Mouse (Mus musculus) brain, embryonic 14.5 days (tissue): Measurements from ENCODE around the gene Zic4. TPM values are rescaled to one million over a fixed set of nuclear protein-coding genes. Genes with fewer than 3 reads are reported as not detected.

Source experiments
- DNase-seq: peaks from one replicate; pipeline ENCODE4 v3.0.0-alpha.2; 2011; ENCODE audit warnings: low read depth
- CTCF ChIP-seq: fragments of 200-500 bp; IDR thresholded peaks from 2 replicates; pipeline ENCODE4 v1.5.1; 2012; ENCODE audit warnings: inconsistent platforms, mild to moderate bottlenecking, moderate library complexity, borderline replicate concordance; ENCODE audit not compliant: insufficient read depth, insufficient read length; ENCODE audit errors: extremely low read depth
- POLR2A ChIP-seq: fragments of 200-500 bp; IDR thresholded peaks from 2 replicates; pipeline ENCODE4 v1.6.1; 2012; ENCODE audit warnings: mild to moderate bottlenecking, inconsistent platforms, borderline replicate concordance; ENCODE audit not compliant: poor library complexity, insufficient read depth, insufficient read length, severe bottlenecking; ENCODE audit errors: extremely low read depth
- polyA plus RNA-seq: library from polyadenylated mRNA; depleted of rRNA; stranded (reverse); fragments of >200 nt; gene quantifications from 2 replicates; pipeline ENCODE4 v1.2.3, GENCODE M21; 2012; rRNA removed

Zic4 gene
- polyA plus RNA-seq, 1 experiment = 91.1 TPM

DNA sequence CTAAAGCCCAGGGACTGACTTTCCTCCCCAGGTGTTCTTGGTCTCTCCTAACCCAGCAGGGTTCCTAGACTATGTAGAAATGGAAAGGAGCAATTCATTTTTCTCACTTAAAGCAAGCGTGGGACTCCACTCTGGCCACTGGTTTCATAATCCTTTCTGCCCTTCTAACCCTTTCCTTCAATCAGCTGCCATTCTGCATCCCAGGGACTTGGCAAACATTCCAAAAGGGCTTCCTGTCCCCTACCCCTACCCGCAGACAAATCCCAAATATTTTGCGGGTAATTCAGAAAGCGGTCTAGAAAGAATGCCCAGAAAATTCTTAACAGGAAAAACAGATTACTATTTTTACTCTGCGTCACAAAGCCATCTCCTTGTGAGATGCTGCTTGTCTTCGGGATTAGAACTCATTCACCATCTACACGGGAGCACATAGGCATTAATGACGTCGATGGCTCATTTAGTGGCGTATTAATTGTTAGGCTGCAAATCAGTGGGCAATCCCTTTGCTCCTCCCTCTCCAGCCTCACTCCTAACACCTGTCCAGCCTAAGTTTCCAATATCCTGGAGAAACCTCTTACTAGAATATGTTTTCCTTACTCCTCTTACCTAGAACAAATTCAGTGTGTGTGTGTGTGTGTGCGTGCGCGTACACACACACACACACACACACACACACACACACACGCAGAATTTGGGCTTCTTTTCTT is 33.0 kb downstream of the Zic4 start:
- no peak for DNase-seq
- TF ChIP-seq CTCF = no peak
- no peak for TF ChIP-seq POLR2A

DNA sequence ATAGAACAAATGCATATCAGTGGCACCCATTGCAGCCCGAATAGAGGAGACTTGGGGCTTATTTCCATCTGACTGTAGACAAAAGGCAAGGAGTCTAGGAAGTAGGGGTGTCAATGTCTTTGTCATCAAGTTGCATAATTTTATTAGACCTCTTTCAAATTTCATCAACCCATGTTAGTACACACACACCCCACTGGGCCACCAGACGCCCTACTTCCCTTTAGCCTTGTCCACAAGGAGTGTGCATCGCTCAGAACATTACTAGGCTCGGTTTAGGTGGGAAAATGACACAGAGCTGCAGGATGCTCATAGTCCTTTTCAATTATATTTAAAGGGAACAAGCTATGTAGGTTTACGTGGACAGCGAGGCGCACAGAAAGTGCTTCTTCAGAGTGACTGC is 37.8 kb downstream of the Zic4 start:
- no peak for DNase-seq
- no peak for TF ChIP-seq CTCF
- TF ChIP-seq POLR2A = no peak

DNA sequence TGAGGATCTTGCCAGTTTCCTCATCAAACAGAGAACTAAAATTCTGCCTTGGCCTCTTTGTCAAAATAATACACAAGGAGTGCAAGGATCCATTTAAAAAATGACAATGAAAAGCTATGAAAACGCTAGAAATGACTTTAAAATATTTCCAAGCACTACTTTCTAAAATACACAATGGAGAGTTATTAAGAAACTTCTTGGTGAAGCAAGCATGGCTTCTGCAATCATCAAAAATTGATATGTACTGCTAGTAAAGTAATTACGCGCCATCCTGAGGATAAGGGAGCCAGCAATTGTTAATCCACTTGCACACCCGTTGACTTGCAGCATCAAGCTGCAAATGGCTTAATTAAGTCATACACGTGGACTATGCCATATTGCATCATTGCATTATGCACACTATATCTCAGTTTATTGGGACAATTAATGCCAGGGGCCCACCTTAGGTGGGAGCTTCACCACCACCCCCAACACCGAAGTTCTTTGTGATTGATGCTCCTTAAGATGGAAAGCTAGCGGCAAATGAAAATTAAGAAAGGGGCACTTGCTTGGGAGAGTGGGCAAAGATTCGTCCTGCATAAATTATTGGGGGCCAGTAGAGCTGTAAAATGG is 38.4 kb downstream of the Zic4 start:
- DNase-seq = peak; percentile 65
- TF ChIP-seq POLR2A (no peak), CTCF (no peak)

GRCm38 (mm10) chr9:91401471-91401870 is 39.3 kb downstream of the Zic4 start:
- no peak for TF ChIP-seq CTCF
- TF ChIP-seq POLR2A = no peak

DNA sequence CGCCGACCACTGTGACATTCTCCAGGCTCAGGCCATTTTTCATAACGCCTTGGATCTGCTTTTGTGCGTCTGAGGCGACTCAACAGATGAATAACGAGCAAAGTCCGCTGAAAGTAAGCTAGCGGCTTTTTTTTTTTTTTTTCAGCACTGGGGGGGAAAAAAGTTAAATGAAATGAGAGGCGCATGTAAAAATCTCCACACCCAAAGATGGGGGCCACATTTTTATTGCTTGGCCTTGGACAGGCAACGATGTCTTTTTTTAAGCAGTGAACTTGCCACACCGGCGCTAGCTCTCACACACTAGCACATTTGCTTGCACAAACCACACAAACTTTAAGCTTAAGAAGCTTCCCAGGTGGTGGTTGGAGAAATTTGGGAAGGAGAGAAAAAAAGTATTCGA is 42.0 kb downstream of the Zic4 start:
- TF ChIP-seq CTCF (no peak), POLR2A (no peak)
- peak; percentile 69 for DNase-seq

More at GRCm38 (mm10) chr9:91401471-91401870, 39.3 kb downstream of the Zic4 start:
- peak; percentile 34 for DNase-seq

- peak; percentile 69 for DNase-seq
- TF ChIP-seq CTCF (no peak), POLR2A (no peak)
Observed at GRCm38 (mm10) chr9:91404905-91405752, 42.9 kb downstream of the Zic4 start.

DNA sequence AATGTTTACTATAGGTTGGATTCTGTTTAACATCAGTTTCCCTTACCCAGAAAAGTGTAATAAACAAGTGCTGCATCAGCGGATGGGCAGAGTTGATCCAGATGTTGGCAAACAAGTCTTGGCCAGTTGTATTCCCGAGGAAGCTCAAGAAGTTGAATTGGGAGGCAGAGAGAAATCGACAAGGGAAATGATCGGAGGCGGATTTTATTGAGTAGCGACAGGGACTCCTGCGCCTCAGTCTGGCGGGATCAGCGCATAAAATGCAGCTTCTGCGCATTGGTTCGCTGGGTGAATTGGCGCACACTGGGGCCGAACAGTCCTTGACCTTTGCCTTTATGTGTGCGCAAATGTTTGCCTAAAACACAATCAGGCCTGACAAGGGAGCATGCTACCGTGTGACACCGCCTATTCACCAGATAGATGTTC is 43.6 kb downstream of the Zic4 start:
- DNase-seq = peak; percentile 76

DNA sequence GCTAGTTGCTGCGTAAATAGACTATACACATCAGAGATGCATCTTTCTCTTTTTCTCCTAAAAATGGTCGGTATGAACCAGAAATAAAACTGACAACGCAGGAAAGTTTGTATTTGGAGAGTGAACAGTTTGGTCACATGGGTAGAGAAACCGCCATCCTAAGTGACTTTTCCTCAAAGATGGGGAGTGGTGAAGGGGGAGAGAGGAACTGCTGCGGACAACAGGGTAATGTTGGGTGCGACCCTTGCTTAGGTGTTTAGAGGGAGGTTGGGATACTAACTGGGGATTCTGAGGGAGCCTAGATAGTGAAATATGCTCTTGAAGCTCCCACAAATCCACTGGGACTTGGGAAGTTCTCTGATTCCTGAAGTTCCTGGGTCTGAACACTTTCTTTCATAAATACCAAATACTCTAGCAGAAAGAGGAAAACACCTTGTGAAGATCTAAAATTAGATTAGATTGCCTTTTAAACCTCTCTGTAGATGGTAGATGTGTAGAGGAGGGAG is 44.1 kb downstream of the Zic4 start:
- TF ChIP-seq POLR2A = no peak
- TF ChIP-seq CTCF = no peak
- peak; percentile 45 for DNase-seq

More for the DNA sequence above, 43.6 kb downstream of the Zic4 start:
- TF ChIP-seq POLR2A (no peak), CTCF (0 out of 2 replicates have a peak, but pooled peaks have one; percentile 4)

DNA sequence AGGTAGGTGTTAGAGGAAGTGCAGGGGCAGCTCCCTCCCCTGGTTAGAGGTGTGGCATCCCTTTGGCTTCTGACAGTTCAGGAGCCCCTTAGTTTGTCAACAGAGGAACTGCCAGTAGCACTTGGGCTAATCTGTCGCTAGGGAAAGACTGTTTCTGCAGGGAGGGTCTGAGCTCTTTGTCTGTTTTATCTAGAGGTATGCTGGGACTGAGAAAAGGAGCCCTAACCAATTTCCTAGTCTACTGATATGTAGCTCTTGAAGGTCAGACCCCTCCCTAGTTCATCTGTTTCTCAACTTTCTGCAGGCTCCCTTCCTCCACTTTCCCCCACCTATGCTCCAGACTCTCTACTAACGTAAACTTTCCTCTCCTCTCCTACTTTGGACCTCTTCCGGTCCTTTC is 47.6 kb downstream of the Zic4 start:
- TF ChIP-seq POLR2A = no peak
- TF ChIP-seq CTCF = no peak
- DNase-seq = peak; percentile 47

GRCm38 (mm10) chr9:91414007-91414661 is 51.9 kb downstream of the Zic4 start:
- peak; percentile 93 for DNase-seq
- TF ChIP-seq CTCF (no peak), POLR2A (no peak)

GRCm38 (mm10) chr9:91420441-91420840 is 58.2 kb downstream of the Zic4 start:
- TF ChIP-seq POLR2A (no peak), CTCF (no peak)
- peak; percentile 64 for DNase-seq

Other genes with a start within 250 kb of the Zic4 start
- 576 and 642 TPM in 2 replicates for gene Zic1, start 3.4 kb downstream of the Zic4 start, polyA plus RNA-seq